Mouse (Mus musculus) urinary bladder, postnatal 25 days (tissue): ENCODE measurements around the gene Rims1.
A peak's percentile ranks its signal among the peaks of the same experiment; 100 is the strongest.

ENCODE experiments used
- DNase-seq: peaks from one replicate; pipeline ENCODE4 v3.0.0; 2022; ENCODE audit warnings: low spot score

The Rims1 gene

DNA sequence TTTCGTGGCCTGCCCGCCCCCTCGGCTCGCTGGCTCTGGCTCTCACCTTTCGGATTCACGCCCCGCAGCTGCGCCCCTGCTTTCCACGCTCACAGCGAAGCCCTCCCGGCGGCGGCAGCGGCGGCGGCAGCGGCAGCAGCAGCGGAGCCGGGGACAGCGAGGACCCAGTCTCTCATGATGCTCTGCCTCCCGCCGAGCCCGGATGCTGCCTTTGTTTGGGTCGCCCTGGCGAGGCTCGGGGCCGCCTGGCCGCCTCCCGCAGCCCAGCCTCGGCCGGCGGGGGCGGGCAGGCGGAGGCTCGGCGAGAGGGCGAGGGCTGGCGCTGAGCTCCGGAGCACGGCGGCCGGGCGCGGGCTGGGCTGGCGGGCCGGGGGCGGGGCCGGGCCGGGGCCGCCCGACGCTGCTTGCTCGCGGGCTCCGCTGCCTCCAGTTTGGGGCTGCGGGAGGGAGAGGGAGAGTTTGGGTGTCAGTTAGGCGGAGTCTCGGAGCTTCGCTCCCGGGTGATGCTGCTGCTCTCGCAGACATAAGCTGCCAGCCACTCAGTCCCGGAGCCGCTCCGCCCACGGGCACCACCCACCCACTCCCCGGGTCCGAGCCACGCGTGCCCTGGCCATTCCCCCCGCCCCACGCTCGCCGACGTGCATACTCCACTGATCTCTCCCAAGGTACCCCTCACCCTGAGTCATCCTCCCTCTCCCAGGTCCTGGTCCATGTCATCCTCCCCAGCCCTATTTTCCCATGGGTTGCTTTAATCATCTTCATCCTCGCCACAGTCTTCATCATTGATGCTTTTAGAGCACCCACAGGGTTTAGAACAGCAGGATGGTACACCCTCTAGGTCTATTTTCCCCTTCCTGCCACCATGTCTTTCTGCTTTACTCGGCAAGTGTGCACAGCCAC, at the start of gene Rims1:
Gene Rims1 (minus strand): TSS at position 269 of the 900 bp plus-strand sequence.
- DNase-seq = peak; percentile 11

- DNase-seq = no peak
Measured at GRCm38 (mm10) chr1:22806626-22807096, 867 bp upstream of the Rims1 start.

- peak; percentile 5 for DNase-seq
Measured at GRCm38 (mm10) chr1:22805025-22805725, 619 bp downstream of the Rims1 start.

DNA sequence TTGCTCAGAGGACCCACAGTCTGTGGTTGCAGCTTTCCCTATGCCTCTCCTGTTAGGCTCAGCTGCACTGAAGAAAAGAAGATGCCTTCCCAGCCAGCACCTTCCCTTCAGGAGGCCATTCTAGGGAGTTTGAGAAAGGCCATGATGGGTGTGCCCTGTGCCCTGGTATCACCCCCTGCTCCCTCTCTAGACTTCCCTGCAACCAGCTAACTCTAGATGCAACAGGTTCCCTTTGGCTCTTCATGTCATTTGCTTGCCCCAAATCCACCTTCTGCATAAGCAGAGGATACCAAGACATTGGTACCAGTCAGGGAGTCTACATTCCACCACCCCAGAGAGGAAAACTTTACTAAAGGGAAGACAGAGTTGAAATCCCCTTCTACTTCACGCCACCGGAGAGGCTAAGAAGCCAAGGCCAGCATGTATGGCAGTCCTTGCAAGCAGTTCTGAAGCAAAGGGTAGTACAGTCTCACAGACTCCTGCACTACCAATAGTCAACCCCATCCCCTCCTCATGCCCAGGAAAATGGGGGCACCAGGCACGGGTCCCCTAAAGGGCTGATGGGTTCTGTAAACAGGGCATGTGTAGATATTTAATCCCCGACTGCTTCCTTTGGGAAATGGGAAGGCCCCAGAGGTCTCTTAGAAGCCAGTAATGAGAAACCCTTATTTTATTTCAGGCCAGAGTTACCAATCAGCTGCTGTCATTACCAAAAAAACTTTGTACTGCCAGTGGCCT, 1.5 kb downstream of the Rims1 start:
- no peak for DNase-seq

- DNase-seq = no peak
Measured at GRCm38 (mm10) chr1:22803471-22803870, 2.3 kb downstream of the Rims1 start.

GRCm38 (mm10) chr1:22800276-22800675, 5.5 kb downstream of the Rims1 start:
- DNase-seq = peak; percentile 24

GRCm38 (mm10) chr1:22797091-22797490, 8.7 kb downstream of the Rims1 start:
- no peak for DNase-seq

DNA sequence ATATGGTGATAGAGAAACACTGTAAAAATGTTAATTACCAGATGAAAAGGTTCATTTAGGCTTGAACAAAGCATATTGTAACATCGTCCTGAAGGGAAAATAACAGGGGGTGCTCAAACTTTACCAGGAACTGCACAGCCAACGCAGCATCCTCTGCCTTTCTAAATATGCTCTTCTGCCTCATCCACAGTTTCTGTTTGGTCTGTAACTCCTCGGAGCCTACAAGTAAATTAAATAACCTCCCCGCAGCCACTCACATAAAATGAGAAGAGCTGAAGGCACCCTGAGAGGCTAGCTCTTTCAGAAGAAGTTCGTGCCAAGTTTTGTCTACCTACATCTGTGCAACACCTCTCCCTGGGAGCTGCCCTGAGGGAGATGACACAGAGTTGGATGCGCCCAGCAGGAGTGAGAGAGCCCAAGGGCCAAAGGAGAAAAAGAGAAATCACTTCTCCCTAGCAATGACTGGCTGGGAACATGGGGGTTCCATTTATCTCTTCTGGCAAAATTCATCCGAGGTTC, 16.3 kb downstream of the Rims1 start:
- no peak for DNase-seq

- DNase-seq = no peak
Measured at GRCm38 (mm10) chr1:22787616-22788015, 18.2 kb downstream of the Rims1 start.

GRCm38 (mm10) chr1:22770530-22771254, 35.1 kb downstream of the Rims1 start:
- no peak for DNase-seq

- DNase-seq = no peak
Measured at GRCm38 (mm10) chr1:22763376-22763775, 42.4 kb downstream of the Rims1 start.

DNA sequence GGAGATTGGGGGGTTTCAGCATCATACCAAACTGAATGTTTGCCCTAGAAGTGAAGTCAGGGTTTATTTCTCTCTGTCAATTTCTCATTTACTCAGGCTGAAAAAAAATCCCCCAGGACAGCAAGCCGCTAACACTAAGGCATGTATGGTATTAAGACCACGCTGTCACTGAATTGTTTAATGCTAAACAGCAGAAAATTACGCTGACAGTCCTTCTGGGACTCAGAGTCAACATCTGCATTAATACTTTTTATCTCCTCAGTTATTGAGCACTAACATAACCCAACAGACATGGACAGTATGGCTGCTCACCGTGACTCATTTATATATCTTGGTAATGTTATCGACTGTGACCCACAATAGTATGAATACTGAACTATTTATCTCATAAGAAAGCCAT, 43.0 kb downstream of the Rims1 start:
- no peak for DNase-seq

GRCm38 (mm10) chr1:22750536-22750935, 55.3 kb downstream of the Rims1 start:
- DNase-seq = no peak

DNA sequence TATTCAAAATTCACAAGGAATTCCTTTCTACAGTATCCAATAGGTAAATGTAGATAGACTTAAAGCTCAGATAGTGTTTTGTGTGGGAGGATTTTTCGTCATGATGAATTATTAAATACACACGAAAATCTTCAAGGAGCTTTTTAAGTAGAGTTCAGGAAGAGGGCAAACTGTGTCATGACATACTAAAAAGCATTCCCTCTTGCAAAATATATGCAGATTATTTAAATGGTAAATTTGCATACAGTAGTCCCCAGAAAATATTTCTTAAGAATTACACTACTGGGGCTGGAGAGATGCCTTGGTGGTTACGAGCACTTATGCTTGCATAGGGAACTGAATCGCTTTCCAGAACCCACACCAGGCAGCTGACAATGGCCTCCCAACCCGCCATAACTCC, 61.1 kb downstream of the Rims1 start:
- DNase-seq = no peak

GRCm38 (mm10) chr1:22737491-22737890, 68.3 kb downstream of the Rims1 start:
- DNase-seq = no peak

DNA sequence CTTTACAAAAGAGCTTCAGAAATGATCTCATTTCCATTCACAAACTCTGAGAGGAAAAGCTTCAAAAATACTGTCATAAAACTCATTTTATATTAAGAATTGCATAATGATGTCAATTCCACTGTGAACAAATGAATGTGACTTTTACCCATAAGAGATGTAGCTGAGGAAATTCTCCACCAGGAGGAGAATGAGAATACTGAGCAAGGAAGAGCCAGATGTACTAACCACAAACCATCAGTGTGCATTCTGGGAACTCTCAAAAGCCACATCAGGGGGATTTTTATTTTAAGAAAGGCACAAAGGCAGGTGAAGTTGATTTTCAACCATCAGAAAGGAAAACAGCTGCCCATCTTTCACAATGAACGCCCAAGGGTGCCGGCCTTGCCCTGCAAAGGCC, 71.4 kb downstream of the Rims1 start:
- DNase-seq = no peak

DNA sequence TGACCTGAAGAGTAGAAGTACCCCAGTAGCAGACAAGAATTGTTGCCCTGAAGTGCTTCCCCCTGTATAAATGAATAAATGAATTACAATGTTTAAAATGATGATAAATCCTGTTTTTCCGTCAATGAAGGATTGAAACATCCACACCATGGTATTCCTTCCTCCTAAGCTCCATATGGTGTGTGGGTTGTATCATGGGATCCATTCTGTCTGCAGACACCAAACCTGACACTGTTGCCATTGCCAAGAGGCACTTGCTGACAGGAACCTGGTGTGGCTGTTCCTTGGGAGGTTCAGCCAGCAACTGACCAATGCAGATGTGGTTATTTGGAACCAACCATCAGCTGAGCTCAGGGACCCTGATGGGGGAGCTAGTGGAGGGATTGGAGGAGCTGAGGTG, 72.5 kb downstream of the Rims1 start:
- no peak for DNase-seq

DNA sequence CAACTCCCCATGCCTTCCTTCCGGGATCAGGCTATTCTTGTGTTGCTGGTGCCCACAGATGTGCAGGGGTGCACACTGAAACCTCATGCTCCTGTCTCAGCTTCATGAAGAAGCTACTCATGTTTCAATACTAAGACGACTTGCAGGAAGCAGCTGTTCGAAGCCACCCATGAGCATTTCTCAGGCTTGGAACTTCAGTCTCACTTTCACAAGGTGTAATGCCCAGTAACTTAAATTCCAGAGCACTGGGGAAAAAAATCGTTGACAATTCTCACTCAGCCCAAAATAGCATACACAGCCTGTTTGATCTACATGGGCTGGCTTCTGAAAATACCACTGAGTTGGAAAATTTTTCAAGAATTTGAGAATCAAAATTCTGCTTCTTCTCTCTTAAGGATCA, 77.6 kb downstream of the Rims1 start:
- DNase-seq = no peak

- DNase-seq = no peak
Measured at GRCm38 (mm10) chr1:22721706-22722105, 84.1 kb downstream of the Rims1 start.

GRCm38 (mm10) chr1:22720714-22721113, 85.1 kb downstream of the Rims1 start:
- DNase-seq = no peak

DNA sequence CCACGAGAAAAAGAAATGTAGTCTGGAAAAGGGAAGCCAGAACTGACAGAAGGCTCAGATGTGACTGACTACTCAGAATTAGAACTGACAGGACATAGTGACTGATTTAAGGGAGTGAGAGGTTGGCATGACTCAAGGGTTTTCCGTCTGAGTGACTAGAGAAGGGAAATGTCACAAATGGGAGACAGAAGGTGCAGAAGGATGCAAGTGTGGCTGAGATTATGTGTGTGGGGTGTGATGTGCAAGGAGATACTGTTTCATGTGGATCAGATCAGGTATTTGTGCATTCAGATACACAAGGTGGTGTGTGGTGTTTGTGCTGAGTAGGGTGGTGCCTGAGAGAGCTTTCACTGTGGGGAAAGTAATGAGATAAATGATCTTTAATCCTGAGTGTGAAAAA, 96.3 kb downstream of the Rims1 start:
- no peak for DNase-seq

GRCm38 (mm10) chr1:22695046-22695445, 110.7 kb downstream of the Rims1 start:
- no peak for DNase-seq
